Mouse (Mus musculus) ES-CJ7 (cell line): ENCODE results near the gene Setx.
"Not testable (repeated sequence)": the region's sequence is repeated elsewhere in the genome, so short reads cannot be mapped to it uniquely, and the experiment has no call there.

ENCODE experiments used
- DNase-seq: peaks from one replicate; pipeline ENCODE4 v3.0.0; 2011; ENCODE audit warnings: low read depth, low spot score

Setx gene

GRCm38 (mm10) chr2:29123907-29124569 is at the start of gene Setx:
TSS of gene Setx (plus strand) at chr2:29124181.
- DNase-seq, result peak; percentile 55

- peak; percentile 56 for DNase-seq
Measured at GRCm38 (mm10) chr2:29074676-29075075, 49.3 kb upstream of the Setx start.

DNA sequence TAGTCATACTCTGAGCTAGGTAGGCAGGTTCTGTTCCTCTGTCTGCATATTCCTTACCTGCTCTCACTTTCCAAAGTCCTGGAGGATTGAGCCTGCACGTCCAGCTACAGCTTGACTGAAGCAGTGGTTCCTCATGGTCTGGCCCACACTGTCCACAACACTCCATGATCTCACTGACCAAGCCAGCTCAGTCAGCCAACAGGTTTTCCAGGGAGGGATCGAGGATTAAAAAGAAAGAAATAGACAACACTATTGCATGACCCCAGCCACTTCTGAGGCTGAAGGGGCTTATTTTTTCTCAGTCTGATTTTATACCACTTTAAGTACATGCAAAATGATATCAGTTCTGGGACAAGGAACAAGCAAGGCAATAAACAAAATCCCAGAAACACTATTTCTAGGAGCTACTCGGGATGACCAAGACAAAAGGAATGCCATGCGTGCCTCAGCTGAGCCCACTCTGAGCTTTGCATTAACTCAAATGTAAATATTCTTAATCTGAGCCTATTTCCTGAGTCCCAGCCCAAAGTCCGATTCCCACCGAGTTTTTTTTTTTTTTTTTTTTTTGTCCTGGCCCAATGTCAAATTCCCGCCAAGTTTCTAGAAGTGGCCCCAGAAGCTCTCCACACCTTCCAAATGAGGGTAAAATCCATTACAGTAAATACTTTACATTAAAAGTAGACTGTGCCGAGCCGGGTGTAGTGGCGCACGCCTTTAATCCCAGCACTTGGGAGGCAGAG is 48.5 kb upstream of the Setx start:
- DNase-seq, result peak; percentile 84

- no peak for DNase-seq
Measured at GRCm38 (mm10) chr2:29076226-29076625, 47.8 kb upstream of the Setx start.

DNA sequence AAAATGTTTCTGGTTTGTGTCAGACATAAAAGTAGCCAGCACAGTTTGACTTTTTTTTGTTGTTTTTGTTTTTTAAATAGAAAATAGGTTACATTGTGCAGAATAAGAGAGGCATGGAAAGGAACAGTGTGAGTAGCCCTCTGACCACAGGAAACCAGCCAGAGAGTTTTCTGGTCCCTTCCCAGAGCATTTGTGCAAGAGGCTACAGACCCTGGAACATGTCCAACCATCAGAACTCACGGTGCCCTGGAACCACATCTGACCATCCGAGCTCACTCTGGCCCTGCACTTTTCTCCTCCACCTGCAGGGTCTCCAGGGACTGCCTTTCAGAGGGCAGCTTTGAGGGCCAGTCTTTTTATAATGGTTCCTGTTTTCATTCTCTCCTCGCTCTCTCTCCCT is 42.0 kb upstream of the Setx start:
- no peak for DNase-seq

- no peak for DNase-seq
Measured at GRCm38 (mm10) chr2:29086026-29086425, 38.0 kb upstream of the Setx start.

DNA sequence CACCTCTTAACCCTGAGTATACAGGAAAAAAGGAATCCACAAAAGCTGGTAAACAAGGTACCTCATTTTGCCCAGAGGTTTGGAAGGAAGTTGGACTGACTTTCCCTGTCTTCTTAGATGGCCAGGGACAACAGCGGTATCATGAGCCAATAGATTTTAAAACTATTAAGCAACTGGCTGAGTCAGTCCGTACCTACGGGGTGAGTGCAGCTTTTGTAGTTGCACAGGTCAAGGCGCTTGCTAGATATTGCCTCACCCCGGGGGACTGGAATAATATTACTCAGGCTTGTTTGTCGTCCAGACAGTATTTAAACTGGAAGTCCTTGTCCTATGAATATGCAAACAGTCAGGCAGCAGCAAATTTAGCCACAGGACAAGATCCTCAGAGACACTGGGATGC is 34.7 kb upstream of the Setx start:
- DNase-seq, result not testable (repeated sequence)

- DNase-seq, result peak; percentile 40
Measured at GRCm38 (mm10) chr2:29095674-29096073, 28.3 kb upstream of the Setx start.

DNA sequence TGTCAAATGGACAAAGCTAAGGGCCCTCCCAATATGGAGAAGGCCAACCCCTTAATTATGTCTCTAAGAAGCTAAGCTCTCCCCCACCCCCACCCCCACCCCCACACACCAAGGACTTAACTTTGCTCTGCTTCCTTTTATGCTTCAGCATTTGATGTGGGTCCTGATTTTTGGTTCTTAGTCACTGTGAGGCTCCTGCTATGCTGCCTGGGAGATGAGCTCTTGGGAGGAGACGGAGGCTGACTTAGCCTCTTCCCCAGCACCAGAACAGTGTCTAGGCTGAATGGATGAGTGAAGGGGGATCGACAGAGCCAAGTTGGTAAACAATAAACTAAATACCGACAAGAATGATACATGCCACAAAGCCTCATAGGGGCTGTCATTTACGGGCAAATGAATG is 27.2 kb upstream of the Setx start:
- DNase-seq, result peak; percentile 49

- DNase-seq, result peak; percentile 92
Measured at GRCm38 (mm10) chr2:29097465-29097864, 26.5 kb upstream of the Setx start.

GRCm38 (mm10) chr2:29097955-29098354 is 26.0 kb upstream of the Setx start:
- DNase-seq, result peak; percentile 88

DNA sequence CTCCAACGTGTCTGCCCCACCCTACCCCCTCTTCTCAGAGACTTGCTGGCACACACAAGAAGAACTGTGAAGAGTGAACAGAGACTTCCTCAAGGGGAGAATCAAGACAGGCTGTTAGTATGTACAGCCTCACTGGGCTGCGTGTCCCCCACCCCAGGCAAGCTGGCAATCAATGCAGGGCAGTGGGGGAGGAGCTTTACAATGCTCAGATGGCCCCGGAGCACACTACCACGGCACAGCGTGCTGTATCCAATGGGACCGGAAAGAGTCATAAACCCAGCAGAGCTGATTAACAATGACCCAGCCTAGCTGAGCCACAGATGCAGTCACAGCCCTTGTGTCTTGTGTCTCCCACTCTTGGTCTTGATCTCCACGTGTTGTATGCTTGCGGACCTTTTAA is 25.2 kb upstream of the Setx start:
- peak; percentile 83 for DNase-seq

- DNase-seq, result peak; percentile 85
Measured at GRCm38 (mm10) chr2:29099646-29100045, 24.3 kb upstream of the Setx start.

DNA sequence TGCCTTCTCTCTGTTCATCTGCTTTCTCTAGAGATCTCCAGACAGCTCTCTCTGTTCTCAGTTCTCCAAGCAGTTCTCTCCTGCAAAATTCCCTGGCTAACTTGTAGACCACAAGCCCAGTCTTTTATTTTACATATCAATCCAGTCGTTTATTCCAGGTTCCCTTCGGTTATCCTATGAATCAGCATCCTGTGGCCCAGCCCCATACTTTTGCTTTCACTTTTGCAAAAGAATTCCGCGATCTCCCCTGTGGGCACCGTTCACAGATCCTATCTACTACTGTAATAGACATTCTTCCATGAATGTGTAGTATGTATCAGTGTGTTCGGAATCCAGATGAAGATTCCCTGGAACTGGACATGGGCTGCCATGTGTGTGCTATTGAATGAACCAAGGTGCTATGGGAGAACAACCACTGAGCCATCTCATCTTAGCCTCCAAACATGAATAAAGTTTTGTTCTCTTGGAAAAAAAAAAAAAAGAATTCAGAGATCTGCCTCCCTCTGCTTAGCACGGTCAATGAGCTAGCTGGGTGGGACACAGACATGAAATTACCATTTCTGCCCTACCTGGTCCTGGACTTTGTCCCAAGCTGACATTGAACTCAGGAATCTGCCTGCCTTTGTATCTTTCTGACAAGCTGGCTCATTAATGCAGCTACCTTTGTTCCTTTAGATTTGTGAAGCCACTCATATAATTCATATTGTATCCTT is 23.0 kb upstream of the Setx start:
- peak; percentile 78 for DNase-seq

GRCm38 (mm10) chr2:29102416-29103377 is 21.3 kb upstream of the Setx start:
- DNase-seq, result peak; percentile 38

- peak; percentile 94 for DNase-seq
Measured at GRCm38 (mm10) chr2:29120969-29121368, 3.0 kb upstream of the Setx start.

- DNase-seq, result peak; percentile 95
Measured at GRCm38 (mm10) chr2:29122446-29122845, 1.5 kb upstream of the Setx start.

GRCm38 (mm10) chr2:29124571-29124935 is 572 bp downstream of the Setx start:
- DNase-seq, result no peak

DNA sequence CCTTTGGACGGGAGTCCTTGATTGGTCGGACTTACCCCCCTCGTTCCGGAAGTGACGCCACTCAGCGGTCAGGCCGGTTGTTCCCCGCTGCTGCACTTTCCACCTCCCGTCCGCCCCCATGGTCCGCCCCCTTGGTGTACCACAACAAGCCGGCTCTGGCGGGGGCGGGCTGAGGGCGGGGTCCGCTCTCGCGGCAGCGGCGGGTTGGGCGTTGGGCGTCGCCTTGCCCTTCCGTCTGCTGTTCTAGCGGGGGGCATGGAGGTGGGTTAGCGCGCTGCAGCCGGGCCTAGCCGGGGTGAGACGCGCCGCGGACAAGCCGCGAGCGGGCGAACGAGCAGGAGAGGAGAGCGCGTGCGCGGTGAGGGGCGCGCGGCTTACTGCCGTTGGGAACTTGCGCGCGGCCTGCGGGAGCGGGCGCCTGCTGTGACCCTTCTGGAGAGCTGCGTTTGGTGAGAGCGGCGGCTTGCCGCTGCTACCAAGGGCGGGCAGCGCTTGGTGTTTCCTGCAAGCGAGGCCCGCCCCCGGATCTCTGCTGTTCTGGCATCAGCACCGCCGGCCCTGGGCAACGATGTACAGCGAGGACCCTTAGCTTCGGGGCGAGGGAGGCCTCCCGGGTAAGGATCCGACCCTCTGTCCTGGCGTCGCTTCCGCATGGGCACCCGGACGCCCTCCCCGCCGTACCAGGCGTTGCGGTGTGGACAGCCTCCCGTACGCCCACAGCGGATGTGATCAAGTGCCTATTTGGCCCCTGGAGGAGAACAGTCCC is 1.1 kb downstream of the Setx start:
- DNase-seq, result peak; percentile 99

- no peak for DNase-seq
Measured at GRCm38 (mm10) chr2:29130118-29130899, 6.3 kb downstream of the Setx start.
